24 mouse cellular contexts compared by ENCODE assay signal in the genomic region with DNA sequence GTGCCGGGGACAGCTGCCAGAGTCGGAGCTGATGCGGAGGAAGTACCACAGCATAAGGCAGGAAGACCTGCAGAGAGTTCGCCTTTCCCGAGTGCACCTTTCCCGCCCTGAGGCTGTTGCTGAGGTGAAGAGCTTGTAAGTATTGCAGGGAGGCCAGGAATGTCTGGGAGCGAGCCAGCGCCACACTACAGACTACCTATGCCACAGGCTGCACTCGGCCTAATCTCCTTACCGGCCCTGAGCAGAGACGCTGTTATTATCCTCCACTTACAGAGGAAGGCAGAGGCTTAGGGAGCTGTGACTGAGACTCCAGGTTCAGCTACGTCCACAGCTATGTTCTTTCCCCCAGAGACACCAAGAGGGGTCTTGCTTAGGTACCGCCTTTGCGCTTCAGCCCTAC. TPM values are rescaled to one million over a fixed set of nuclear protein-coding genes. Genes with fewer than 3 reads are reported as not detected.
DNase-seq lines count a peak whose midpoint lies in the region; ATAC-seq and TF ChIP-seq lines count a peak whose summit lies in the region.
"Had no signal": no experiment of that assay in that cellular context is flagged by ENCODE, and none has a peak within 500 bp of the region (broad histone marks: within the 10 kb centered on the region; RNA-seq: fewer than 3 reads in every experiment).

No protein-coding gene starts in this region.

- TF ChIP-seq CTCF in lung, adult 2 months (IDR thresholded peaks at IDR 0.05; ENCODE audit: insufficient read depth, low read length): no peak

- no peaks in the 10 kb centered on the region for H3K9me3 ChIP-seq in heart, embryonic 10.5 days
- H3K9me3 ChIP-seq in hindbrain, embryonic 13.5 days: no peaks in the 10 kb centered on the region
- H3K9me3 ChIP-seq: embryonic facial prominence, embryonic 12.5 days; heart, embryonic 15.5 days; hindbrain, embryonic 10.5 days; hindbrain, embryonic 15.5 days had no signal

- H3K4me3 ChIP-seq in heart, embryonic 10.5 days: no peak overlapping the region
- H3K4me3 ChIP-seq in lung, adult 2 months (replicated peaks; ENCODE audit: extremely low read depth, low read depth, low read length): no peak overlapping the region
- no peak overlapping the region for H3K4me3 ChIP-seq in hindbrain, embryonic 13.5 days
- H3K4me3 ChIP-seq: embryonic facial prominence, embryonic 12.5 days; gastrocnemius, adult 2 months; heart, embryonic 15.5 days; hindbrain, embryonic 10.5 days; hindbrain, embryonic 15.5 days had no signal

- no peak overlapping the region for H3K27ac ChIP-seq in heart, embryonic 10.5 days
- H3K27ac ChIP-seq in hindbrain, embryonic 13.5 days: no peak overlapping the region
- H3K27ac ChIP-seq: embryonic facial prominence, embryonic 12.5 days; gastrocnemius, adult 2 months; heart, embryonic 15.5 days; hindbrain, embryonic 10.5 days; hindbrain, embryonic 15.5 days had no signal

- no peaks in the 10 kb centered on the region for H3K27me3 ChIP-seq in heart, embryonic 10.5 days (ENCODE audit: insufficient read depth, poor library complexity, severe bottlenecking)
- no peaks in the 10 kb centered on the region for H3K27me3 ChIP-seq in hindbrain, embryonic 13.5 days
- H3K27me3 ChIP-seq: embryonic facial prominence, embryonic 12.5 days; heart, embryonic 15.5 days; hindbrain, embryonic 15.5 days had no signal

- 88% methylated on average over 14 of the region's 14 CpGs for WGBS in heart, embryonic 10.5 days
- WGBS in lung, adult 2 months: 72% methylated on average over 14 of the region's 14 CpGs
- 94% methylated on average over 14 of the region's 14 CpGs for WGBS in hindbrain, embryonic 13.5 days

- H3K36me3 ChIP-seq in heart, embryonic 10.5 days: peaks cover 54% of the 10 kb centered on the region
- peaks cover 59% of the 10 kb centered on the region for H3K36me3 ChIP-seq in hindbrain, embryonic 13.5 days

- no peak overlapping the region for H3K4me2 ChIP-seq in hindbrain, embryonic 13.5 days
- H3K4me2 ChIP-seq: embryonic facial prominence, embryonic 12.5 days; heart, embryonic 15.5 days; hindbrain, embryonic 15.5 days had no signal

- no peak for TF ChIP-seq POLR2A in lung, adult 2 months (IDR thresholded peaks at IDR 0.05; ENCODE audit: borderline replicate concordance, extremely low read depth, low read depth, low read length)

- no peak overlapping the region for H3K9ac ChIP-seq in hindbrain, embryonic 13.5 days
- H3K9ac ChIP-seq: embryonic facial prominence, embryonic 12.5 days; heart, embryonic 15.5 days; hindbrain, embryonic 15.5 days had no signal

- no peak for ATAC-seq in hindbrain, embryonic 13.5 days (ENCODE audit: low FRiP score)
- ATAC-seq: CD4-positive, CD25-positive, alpha-beta regulatory T cell, adult 4 months; forebrain, embryonic 16.5 days had no signal

- 0 out of 2 replicates have a peak, but pooled peaks cover 4% of the 10 kb centered on the region for H3K4me1 ChIP-seq in heart, embryonic 10.5 days
- H3K4me1 ChIP-seq in lung, adult 2 months (ENCODE audit: control insufficient read depth, insufficient read depth, low read length): no peaks in the 10 kb centered on the region
- H3K4me1 ChIP-seq in hindbrain, embryonic 13.5 days (replicated peaks): peaks cover 10% of the 10 kb centered on the region; the same call in 1 of the 2 replicates
- H3K4me1 ChIP-seq: embryonic facial prominence, embryonic 12.5 days; heart, embryonic 15.5 days; hindbrain, embryonic 10.5 days; hindbrain, embryonic 15.5 days had no signal

- DNase-seq in heart, embryonic 10.5 days (ENCODE audit: low spot score): peak; percentile 71
- DNase-seq in heart, postnatal 4 days: no peak
- DNase-seq in lung, adult 2 months: peak; percentile 56
- DNase-seq in lung, postnatal 14 days: peak; percentile 54
- peak; percentile 36 for DNase-seq in retina, postnatal 1 day
- no peak for DNase-seq in spleen, postnatal 10 days (ENCODE audit: low spot score in 2 of 2)
- no peak for DNase-seq in right cerebral cortex, postnatal 25 days
- DNase-seq: adrenal gland, postnatal 10 days; B cell, adult 2 months; cerebellum, adult 11 months; cerebellum, adult 8-10 months; cerebellum, postnatal 25 days; gastrocnemius, adult 2 months; gastrocnemius, postnatal 25 days; heart, postnatal 14 days had no signal

RNA-seq across cellular contexts. Expression of a gene that starts 15.6 kb away (rescaled TPM):
- 23.9 and 27.8 TPM in 2 replicates for polyA plus RNA-seq in heart, embryonic 10.5 days (2016; fragmentation: Nextera tagmentation; extraction: Ambion mirVana)
- 10 to 100 TPM; 28.4 to 32.4 TPM for total RNA-seq in heart, postnatal 4 days (2021)
- 39.3 and 53.9 TPM in 2 replicates for polyA plus RNA-seq in lung, adult 2 months (2012; rRNA removed)
- polyA plus RNA-seq in hindbrain, embryonic 13.5 days (2015; fragmentation: Nextera tagmentation; extraction: Ambion mirVana): 55.3 and 58.7 TPM in 2 replicates

RNA-seq across cellular contexts. Expression of a gene that starts 22.7 kb away (rescaled TPM):
- 7.9 and 18.6 TPM in 2 replicates for polyA plus RNA-seq in heart, embryonic 10.5 days (2016; fragmentation: Nextera tagmentation; extraction: Ambion mirVana)
- 1 to 10 TPM in 1 of 2 experiments, under 1 TPM in 1; 0.54 to 1.3 TPM for total RNA-seq in heart, postnatal 4 days (2021)
- polyA plus RNA-seq in lung, adult 2 months (2012; rRNA removed): 4.9 and 9.4 TPM in 2 replicates
- 4.4 and 4.6 TPM in 2 replicates for polyA plus RNA-seq in hindbrain, embryonic 13.5 days (2015; fragmentation: Nextera tagmentation; extraction: Ambion mirVana)
- total RNA-seq: granulocyte monocyte progenitor cell, adult 5-6 weeks; MEL had no signal
- polyA plus RNA-seq: CD4-positive, CD25-positive, alpha-beta regulatory T cell, adult 4 months had no signal

RNA-seq across cellular contexts. Expression of a gene that starts 32.2 kb away (rescaled TPM):
- polyA plus RNA-seq in heart, embryonic 10.5 days (2016; fragmentation: Nextera tagmentation; extraction: Ambion mirVana): 6.5 and 8.1 TPM in 2 replicates
- total RNA-seq in heart, postnatal 4 days (2021): 10 to 100 TPM; 37.3 to 40.7 TPM
- 215 and 250 TPM in 2 replicates for polyA plus RNA-seq in lung, adult 2 months (2012; rRNA removed)
- 1.5 and 1.7 TPM in 2 replicates for polyA plus RNA-seq in hindbrain, embryonic 13.5 days (2015; fragmentation: Nextera tagmentation; extraction: Ambion mirVana)

RNA-seq across cellular contexts. Expression of a gene that starts 50.5 kb away (rescaled TPM):
- 29.0 and 32.7 TPM in 2 replicates for polyA plus RNA-seq in heart, embryonic 10.5 days (2016; fragmentation: Nextera tagmentation; extraction: Ambion mirVana)
- total RNA-seq in heart, postnatal 4 days (2021): 10 to 100 TPM; 17.9 to 19.5 TPM
- 46.8 and 69.6 TPM in 2 replicates for polyA plus RNA-seq in lung, adult 2 months (2012; rRNA removed)
- polyA plus RNA-seq in hindbrain, embryonic 13.5 days (2015; fragmentation: Nextera tagmentation; extraction: Ambion mirVana): 6.4 and 8.6 TPM in 2 replicates

Comparison
In these comparisons a context has a peak if more than half of its experiments do, and no peak if none do; other contexts are left out.
1. DNase-seq: peak in heart, embryonic 10.5 days (single experiment), lung, adult 2 months (single experiment), lung, postnatal 14 days (single experiment) and retina, postnatal 1 day (single experiment); none in heart, postnatal 4 days (single experiment), spleen, postnatal 10 days (0 of 2) and right cerebral cortex, postnatal 25 days (single experiment).
2. RNA of a gene that starts 32.2 kb away (polyA plus RNA-seq): 215 to 250 TPM in lung, adult 2 months; 6.5 to 8.1 TPM in heart, embryonic 10.5 days and 1.5 to 1.7 TPM in hindbrain, embryonic 13.5 days; every median in the first group is over 10 times any median in the second.